Mouse (Mus musculus): ENCODE measurements around the gene Fabp1. TPM values are rescaled to one million over a fixed set of nuclear protein-coding genes. Genes with fewer than 3 reads are reported as not detected.

The Fabp1 gene
- polyA plus RNA-seq (2012; rRNA removed), result not detected in 2 replicates

DNA sequence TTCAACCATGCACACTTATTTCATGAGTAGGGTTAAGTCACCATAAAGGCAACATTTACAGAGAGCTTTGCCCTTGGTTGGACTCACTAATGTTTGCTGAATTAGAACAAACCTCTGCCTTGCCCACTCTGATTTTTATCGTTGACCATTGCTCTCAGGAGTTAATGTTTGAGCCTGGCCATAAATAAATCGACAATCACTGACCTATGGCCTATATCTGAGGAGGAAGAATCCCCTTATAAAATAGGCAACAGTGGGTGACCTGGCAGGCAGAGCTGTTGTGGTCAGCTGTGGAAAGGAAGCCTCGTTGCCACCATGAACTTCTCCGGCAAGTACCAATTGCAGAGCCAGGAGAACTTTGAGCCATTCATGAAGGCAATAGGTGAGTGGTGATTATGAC lies at the start of gene Fabp1:
Gene Fabp1, plus strand, starts transcription at position 216 of the 400 bp plus-strand sequence.
- Histone ChIP-seq H3K27ac (ENCODE audit: insufficient read depth, low read length) (no peak within 1 kb of the TSS), H3K4me1 (ENCODE audit: control insufficient read depth, insufficient read depth, low read length) (no peaks in the 10 kb centered on the region), H3K4me3 (ENCODE audit: insufficient read depth, low read length) (no peak within 1 kb of the TSS)
- TF ChIP-seq CTCF (IDR thresholded peaks at IDR 0.05; ENCODE audit: extremely low read depth, insufficient read depth, low read length) (no peak), POLR2A (IDR thresholded peaks at IDR 0.05; ENCODE audit: extremely low read depth, insufficient read depth, low read length) (no peak)

DNA sequence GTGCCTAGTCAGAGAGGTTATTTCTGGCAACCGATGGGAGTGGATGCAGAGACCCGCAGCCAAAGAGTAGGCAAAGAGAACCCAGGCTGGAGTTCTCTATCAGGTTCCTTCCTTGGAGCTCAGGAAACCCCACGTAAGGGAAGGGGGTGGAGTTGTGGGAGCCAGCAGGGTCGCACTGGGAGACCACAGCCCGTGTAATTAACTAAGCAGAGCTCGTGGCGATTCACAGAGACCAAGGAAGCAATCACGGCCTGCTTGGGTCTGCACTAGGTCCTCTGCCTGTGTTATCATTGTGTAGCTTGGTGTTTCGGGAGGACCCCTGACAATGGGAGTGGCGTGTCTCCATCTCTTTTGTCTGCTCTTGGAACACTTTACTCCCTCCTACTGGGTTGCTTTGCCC lies 48.5 kb upstream of the Fabp1 start:
- TF ChIP-seq CTCF (IDR thresholded peaks at IDR 0.05; ENCODE audit: extremely low read depth, insufficient read depth, low read length) (no peak), POLR2A (IDR thresholded peaks at IDR 0.05; ENCODE audit: extremely low read depth, insufficient read depth, low read length) (no peak)
- no peaks in the 10 kb centered on the region for H3K4me1 ChIP-seq (ENCODE audit: control insufficient read depth, insufficient read depth, low read length)
- H3K27ac ChIP-seq (ENCODE audit: insufficient read depth, low read length), result no peak overlapping the region
- no peak overlapping the region for H3K4me3 ChIP-seq (ENCODE audit: insufficient read depth, low read length)

DNA sequence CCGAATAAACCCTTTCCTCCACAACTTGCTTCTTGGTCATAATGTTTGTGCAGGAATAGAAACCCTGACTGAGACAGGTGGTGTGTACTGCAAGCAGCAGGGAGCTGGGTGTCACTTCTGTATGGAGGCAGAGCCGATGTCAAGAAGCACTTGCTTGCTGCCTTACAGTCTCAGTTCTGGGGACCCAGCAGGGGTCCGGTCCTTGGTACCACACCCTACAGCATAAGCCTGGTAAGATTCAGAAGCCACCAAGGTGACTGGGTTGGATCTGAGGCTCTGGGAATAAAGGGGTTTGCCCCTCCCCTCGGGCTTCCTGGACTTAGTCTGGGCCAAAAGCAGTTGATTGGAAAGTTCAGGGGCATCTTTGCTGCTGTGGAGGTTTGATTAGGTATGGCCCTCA lies 46.1 kb upstream of the Fabp1 start:
- Histone ChIP-seq H3K4me1 (ENCODE audit: control insufficient read depth, insufficient read depth, low read length) (no peaks in the 10 kb centered on the region), H3K4me3 (ENCODE audit: insufficient read depth, low read length) (no peak overlapping the region), H3K27ac (ENCODE audit: insufficient read depth, low read length) (no peak overlapping the region)
- TF ChIP-seq POLR2A (IDR thresholded peaks at IDR 0.05; ENCODE audit: extremely low read depth, insufficient read depth, low read length) (no peak), CTCF (IDR thresholded peaks at IDR 0.05; ENCODE audit: extremely low read depth, insufficient read depth, low read length) (no peak)

DNA sequence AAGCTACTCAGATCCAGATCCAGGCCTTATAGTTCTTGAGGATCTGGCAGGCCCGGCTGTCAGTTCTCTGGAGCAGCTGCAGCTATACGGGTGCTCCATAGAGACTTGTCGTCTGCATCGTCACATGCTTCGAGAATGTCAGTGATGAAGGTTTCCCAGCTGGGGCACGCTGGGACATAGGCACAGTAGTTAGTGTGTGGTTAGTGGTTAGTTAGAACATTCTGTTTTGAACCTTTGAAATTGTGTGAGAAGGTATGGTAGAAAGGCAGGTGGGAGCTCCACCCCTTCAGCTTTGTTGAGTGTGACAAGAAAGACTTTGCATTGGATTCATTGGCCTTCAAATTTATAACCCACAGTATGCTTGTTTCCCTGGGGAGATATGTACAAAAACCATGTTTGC lies 44.8 kb upstream of the Fabp1 start:
- H3K4me1 ChIP-seq (ENCODE audit: control insufficient read depth, insufficient read depth, low read length), result no peaks in the 10 kb centered on the region
- H3K4me3 ChIP-seq (ENCODE audit: insufficient read depth, low read length), result no peak overlapping the region
- H3K27ac ChIP-seq (ENCODE audit: insufficient read depth, low read length), result no peak overlapping the region
- no peak for TF ChIP-seq CTCF (IDR thresholded peaks at IDR 0.05; ENCODE audit: extremely low read depth, insufficient read depth, low read length)
- no peak for TF ChIP-seq POLR2A (IDR thresholded peaks at IDR 0.05; ENCODE audit: extremely low read depth, insufficient read depth, low read length)

DNA sequence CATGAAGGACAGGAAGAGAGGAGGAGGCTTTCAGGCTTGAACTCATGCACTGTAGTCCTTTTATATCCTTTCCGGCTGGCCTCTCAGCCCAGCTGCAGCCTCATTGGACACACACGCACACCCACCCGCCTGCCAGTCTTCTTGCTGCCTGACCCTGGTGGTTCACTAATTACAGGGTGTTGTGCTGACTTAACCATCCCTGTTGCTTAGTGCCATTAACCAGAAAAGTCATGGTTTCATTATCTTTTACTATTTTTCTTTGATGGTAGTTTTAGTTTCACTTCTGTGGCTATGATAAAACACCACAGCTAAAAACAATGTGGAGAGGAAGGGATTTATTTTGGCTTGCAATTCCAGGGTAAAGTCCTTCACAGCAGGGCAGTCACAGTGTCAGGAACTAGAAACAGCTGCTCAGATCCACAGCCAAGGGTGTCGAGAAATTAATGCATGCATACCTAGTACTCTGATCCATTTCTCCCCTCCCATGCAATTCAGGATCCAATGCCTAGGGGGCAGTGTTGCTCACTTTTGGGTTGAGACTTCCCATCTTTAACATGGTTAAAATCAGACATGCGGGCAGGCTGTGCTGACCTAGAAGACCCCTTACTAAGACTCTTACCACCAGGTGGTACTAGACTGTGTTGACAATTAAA lies 42.8 kb upstream of the Fabp1 start:
- Histone ChIP-seq H3K27ac (ENCODE audit: insufficient read depth, low read length) (no peak overlapping the region), H3K4me1 (ENCODE audit: control insufficient read depth, insufficient read depth, low read length) (no peaks in the 10 kb centered on the region), H3K4me3 (ENCODE audit: insufficient read depth, low read length) (no peak overlapping the region)
- peak; percentile 19; the same call in 1 of the 2 replicates for TF ChIP-seq CTCF (IDR thresholded peaks at IDR 0.05; ENCODE audit: extremely low read depth, insufficient read depth, low read length)
- no peak for TF ChIP-seq POLR2A (IDR thresholded peaks at IDR 0.05; ENCODE audit: extremely low read depth, insufficient read depth, low read length)

DNA sequence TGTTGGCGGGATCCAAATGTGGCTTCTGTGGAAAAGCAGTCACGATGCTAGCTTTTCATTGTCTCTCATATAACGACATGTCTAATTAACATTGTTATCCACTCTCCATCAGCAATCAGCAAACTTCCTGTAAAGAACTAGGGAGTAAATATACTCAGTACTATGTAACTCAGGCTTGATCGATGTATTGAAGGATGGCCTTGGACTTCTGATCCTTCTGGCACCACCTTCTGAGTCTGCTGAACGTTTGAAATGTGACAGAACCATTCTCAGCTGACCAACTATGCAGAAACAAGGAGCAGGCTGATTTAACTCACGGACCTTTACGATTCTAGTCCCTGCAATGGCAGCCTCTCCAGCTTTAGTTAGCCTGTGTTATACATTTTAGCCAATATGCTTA lies 38.3 kb upstream of the Fabp1 start:
- H3K27ac ChIP-seq (ENCODE audit: insufficient read depth, low read length), result no peak overlapping the region

DNA sequence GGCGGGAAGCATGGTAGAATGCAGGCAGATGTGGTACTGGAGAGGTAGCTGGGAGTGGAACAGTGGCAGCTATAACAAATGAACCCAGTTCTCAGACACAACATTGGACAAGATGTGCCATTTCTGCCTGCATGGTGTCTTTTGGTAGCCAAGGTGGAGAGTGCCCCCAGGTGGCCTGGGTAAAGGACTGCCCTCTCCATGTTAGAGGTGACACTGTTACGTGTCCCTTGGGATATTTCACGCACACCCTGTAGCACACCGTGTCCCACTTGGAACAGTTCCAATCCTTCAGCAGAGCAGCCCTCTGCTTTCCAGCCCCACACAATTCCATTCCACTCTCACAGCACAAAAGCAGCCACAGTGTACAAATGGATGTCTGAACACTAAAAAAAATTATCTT lies 37.4 kb upstream of the Fabp1 start:
- Histone ChIP-seq H3K4me3 (ENCODE audit: insufficient read depth, low read length) (no peak overlapping the region), H3K27ac (ENCODE audit: insufficient read depth, low read length) (no peak overlapping the region), H3K4me1 (ENCODE audit: control insufficient read depth, insufficient read depth, low read length) (no peaks in the 10 kb centered on the region)
- no peak for TF ChIP-seq CTCF (IDR thresholded peaks at IDR 0.05; ENCODE audit: extremely low read depth, insufficient read depth, low read length)
- TF ChIP-seq POLR2A (IDR thresholded peaks at IDR 0.05; ENCODE audit: extremely low read depth, insufficient read depth, low read length), result no peak

More for the DNA sequence above, 38.3 kb upstream of the Fabp1 start:
- H3K4me1 ChIP-seq (ENCODE audit: control insufficient read depth, insufficient read depth, low read length), result no peaks in the 10 kb centered on the region
- H3K4me3 ChIP-seq (ENCODE audit: insufficient read depth, low read length), result no peak overlapping the region
- TF ChIP-seq POLR2A (IDR thresholded peaks at IDR 0.05; ENCODE audit: extremely low read depth, insufficient read depth, low read length) (no peak), CTCF (IDR thresholded peaks at IDR 0.05; ENCODE audit: extremely low read depth, insufficient read depth, low read length) (no peak)

DNA sequence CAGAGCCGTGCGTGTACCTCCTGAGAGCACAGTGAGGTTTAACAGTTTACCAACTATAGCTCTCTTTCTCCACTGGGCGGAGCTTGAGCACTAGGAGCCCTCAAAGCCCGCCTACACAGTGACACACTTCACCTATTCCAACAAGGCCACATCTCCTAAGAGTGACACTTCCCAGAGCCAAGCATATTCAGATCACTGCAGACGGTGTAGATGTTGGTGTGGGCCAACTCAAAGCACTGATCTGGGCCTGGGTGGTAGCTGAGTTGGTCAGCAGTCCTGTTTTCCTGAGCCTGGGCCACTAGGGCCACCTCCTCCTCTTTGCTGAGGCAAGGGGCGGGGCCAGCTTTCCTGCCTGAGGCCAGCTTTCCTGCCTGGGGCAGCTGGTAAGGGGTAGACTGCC lies 35.2 kb upstream of the Fabp1 start:
- TF ChIP-seq CTCF (IDR thresholded peaks at IDR 0.05; ENCODE audit: extremely low read depth, insufficient read depth, low read length) (no peak), POLR2A (IDR thresholded peaks at IDR 0.05; ENCODE audit: extremely low read depth, insufficient read depth, low read length) (no peak)
- H3K4me3 ChIP-seq (ENCODE audit: insufficient read depth, low read length), result no peak overlapping the region
- H3K4me1 ChIP-seq (ENCODE audit: control insufficient read depth, insufficient read depth, low read length), result no peaks in the 10 kb centered on the region
- H3K27ac ChIP-seq (ENCODE audit: insufficient read depth, low read length), result no peak overlapping the region

DNA sequence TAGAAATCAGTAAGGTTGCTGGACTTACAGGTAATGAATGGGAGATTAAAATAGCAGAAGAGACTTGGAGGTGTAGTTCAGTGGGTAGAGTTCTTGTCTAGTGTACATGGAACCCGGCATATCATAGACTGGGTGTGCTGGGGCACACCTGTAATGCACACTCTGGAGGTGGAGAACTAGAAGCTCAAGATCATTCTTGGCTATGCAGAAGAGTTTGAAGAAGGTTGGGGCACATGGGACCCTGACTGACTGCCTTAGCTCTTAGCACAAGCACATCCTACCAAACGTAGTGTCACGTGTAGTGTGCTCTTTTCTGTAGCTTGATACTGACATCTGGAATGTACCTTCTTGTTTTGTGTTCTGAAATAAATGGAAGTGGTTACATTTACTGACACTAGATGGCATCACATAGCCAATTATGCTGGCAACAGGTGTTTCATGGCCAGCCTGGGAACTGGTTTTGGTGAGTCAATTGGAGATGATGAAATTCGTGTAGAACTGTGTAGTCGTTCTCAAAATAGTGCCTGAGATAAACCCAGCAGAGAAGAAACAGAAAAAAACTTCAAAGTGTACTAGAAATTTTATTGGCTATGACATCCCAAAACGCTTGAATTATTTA lies 33.0 kb upstream of the Fabp1 start:
- no peaks in the 10 kb centered on the region for H3K4me1 ChIP-seq (ENCODE audit: control insufficient read depth, insufficient read depth, low read length)
- no peak overlapping the region for H3K27ac ChIP-seq (ENCODE audit: insufficient read depth, low read length)
- TF ChIP-seq POLR2A (IDR thresholded peaks at IDR 0.05; ENCODE audit: extremely low read depth, insufficient read depth, low read length) (no peak), CTCF (IDR thresholded peaks at IDR 0.05; ENCODE audit: extremely low read depth, insufficient read depth, low read length) (peak; percentile 64)
- H3K4me3 ChIP-seq (ENCODE audit: insufficient read depth, low read length), result no peak overlapping the region

All from cortical plate, adult 2 months (tissue).